Mouse (Mus musculus): ENCODE data around the gene Fam163a.
A peak's percentile ranks its signal among the peaks of the same experiment; 100 is the strongest.
"Not testable (repeated sequence)": the region's sequence is repeated elsewhere in the genome, so short reads cannot be mapped to it uniquely, and the experiment has no call there.

Gene Fam163a

DNA sequence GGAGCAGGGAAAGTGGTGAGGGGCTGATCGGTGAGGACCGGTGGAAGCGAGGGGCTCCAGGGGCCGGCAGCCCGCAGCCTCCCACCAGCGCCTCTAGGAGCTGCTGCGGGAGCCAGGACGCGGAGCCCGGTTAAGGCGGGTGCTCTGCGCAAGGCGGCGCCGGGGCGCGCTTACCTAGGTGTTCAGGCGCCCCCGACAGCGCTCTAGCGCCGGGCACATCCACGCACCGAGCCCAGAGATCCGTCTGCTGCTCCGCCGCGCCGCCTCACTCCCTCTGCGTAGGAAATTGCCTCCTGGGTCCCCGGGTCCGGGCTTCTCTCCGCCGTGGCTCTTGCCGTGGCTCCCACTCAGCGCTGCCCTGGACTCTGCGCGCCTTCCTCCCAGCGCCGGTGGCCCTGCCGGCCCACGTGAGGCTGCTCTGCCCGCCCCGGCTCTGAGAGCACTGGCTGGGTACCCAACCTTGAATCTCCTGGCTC lies at the start of gene Fam163a:
Fam163a (minus strand) TSS at position 371 of the 476 bp plus-strand sequence.
- DNase-seq (ENCODE audit: low spot score in 2 of 2), result peak in 1 of 2 experiments; percentile 10

DNA sequence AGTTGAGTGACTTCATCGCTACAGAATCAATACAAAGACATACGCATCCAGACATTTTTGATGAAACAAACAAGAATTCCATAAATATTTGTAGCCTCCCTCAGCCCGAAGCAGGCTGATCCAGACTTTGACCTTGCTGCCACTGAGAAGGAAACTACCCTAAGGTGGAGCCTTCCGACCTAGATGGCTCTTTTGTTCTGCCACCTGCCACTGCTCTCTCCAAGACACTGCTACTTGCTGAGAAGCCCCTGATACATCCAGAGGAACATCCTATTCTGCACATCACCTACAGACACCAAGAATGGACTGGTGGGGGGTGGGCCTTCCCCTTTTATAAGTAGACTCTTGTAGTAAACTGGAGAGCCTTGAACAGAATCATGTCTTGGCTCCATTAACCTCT lies 46.3 kb upstream of the Fam163a start:
- DNase-seq (ENCODE audit: low spot score in 2 of 2), result not testable (repeated sequence)

DNA sequence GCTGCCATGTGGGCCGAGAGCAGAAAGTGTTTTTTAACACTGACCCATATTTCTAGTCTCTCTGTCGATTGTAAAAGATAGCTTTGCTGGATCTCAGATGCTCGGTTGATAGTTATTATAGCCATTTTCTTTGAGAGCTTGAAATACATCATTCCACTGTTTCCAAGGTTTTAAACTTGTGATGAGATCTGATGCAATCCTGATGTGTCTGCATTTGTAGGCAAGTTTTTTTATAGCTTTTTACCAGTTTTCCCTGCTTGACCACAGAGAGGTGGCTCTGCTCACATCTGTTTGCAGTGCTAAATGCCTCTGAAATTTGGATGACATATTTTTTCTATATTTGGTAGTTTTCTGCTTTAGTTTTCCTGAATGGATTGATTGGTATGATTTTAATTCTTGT lies 43.1 kb upstream of the Fam163a start:
- DNase-seq (ENCODE audit: low spot score in 2 of 2), result no peak

DNA sequence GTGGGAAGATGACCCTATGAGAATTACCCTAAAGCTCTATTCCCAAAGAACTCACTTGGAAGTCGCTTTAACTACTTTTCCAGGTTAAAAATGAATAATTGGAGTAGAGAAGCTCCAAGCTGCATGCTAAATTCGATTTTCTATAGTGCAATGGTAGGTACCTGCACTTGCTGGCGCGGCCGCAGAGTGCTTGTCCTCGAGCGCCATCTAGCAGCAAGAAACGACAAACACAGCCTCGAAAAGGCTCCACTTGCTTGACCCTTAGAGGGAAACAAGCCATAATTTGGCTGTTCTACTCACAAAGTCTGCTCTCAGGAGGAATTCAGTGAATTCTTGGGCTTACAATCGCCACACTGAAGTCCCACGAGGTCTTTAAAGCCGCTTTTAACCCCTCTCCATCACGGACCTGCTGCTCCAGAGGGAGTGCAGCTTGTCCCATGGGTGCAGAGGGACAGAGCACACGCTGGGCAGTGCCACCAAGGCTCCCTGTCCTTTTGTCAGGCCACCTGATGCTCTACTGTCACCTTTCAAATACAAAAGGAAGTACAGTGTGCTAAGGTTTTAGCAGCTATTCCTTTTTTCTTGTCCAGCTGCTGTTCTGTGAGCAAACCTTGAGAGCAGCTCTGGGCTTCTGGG lies 37.0 kb upstream of the Fam163a start:
- DNase-seq (ENCODE audit: low spot score in 2 of 2), result peak; percentile 36 to 68

DNA sequence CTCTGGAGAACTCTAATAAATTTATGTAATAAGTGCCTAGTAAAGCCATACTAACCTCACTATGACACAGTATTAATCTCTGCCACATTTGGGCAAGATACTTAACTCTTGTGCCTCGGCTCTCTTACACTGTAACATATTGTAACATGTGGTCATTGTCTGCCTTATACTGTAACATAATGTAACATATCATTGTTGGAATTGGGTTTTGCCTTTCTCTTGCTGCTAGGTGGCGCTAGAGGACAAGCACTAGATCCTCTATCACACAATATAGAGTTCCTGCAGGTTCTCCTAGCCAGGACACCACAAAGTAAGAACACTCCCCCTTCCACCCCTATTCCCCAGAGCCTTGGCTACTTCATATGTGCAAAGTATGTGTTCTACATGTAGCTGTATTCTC lies 36.2 kb upstream of the Fam163a start:
- DNase-seq (ENCODE audit: low spot score in 2 of 2), result peak in 1 of 2 experiments; percentile 19

DNA sequence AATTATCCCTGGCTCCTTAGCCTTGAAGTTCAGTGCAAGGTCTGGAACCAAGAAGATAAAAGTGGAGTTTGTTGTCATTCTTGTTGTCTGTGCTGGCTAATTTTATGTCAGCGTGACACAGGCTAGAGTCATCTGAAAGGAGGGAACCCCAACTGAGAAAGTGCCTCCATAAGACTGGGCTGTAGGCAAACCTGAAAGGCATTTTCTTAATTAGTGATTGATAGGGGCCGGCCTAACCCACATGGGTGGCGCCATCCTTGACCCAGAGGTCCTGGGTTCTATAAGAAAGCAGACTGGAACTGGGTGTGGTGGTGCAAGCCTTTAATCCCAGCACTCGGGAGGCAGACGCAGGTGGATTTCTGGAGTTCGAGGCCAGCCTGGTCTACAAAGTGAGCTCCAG lies 26.3 kb upstream of the Fam163a start:
- no peak for DNase-seq (ENCODE audit: low spot score in 2 of 2)

DNA sequence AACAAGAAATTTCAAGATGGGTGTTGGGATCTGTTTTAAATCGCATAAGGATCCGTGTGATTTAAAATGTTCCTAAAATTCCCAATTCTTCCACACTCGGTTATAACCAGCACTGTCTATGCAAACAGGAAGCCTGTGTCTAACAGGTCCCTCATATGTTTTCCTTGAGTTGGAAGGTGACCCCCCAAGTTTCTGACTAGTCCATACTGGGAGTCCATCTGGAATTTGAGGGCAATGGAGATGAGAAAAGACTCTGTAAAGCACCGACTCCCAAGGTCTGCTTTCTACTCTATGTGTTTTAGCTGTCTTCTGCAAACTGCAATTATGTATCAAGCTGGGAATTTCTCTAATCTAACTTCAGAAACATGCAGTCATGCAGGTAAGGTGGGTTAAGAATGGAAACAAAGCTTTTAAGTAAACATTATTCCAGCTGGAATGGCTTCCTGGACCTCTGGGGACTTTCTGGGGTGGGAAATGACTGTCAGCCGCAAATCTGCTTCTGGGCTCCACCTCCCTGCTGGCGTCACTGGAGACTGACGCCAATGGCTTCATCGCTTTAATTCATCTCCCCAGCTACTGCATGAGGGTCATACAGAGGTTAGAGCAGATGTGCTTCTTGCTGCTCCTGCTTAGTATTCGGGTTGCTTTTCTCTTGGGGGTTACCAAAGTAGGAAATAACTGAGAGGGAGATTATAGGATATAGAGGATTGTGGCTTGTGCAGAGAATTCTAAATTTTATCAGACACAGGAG lies 25.7 kb upstream of the Fam163a start:
- DNase-seq (ENCODE audit: low spot score in 2 of 2), result no peak

DNA sequence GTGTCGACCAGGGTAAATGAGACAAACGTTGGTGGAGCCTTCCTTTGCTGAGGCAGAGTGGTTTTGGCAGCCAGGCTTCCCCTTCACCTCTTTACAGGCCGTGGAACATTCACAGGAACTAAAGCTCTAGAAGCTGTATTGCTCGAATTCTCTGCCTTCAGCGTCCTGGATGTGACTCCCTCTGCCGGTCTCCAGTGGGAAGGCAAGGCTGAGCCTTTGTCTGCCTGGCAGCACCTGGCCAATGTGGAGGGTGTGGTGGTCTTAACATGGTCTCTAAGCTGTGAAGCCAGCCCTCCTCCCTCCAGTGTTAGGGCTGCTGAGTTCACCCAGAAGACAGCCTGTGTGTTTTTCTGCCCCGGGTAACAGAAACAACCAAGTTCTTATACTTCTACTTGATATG lies 24.6 kb upstream of the Fam163a start:
- DNase-seq (ENCODE audit: low spot score in 2 of 2), result peak; percentile 40 to 62

DNA sequence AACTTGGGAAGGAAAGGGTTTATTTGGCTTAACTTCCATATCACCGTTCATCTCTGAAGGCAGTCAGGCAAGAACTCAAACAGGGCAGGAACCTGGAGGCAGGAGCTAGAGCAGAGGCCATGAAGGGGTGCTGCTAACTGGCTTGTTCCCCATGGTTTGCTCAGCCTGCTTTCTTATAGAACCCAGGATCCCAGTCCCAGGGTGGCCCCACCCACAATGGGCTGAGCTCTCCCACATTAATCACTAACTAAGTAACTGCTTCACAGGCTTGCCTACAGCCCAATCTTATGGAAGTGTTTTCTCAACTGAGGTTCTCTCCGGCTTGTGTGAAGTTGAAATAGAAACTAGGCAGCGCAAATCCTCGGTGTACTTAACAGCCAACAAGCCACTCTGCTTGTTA lies 23.9 kb upstream of the Fam163a start:
- DNase-seq (ENCODE audit: low spot score in 2 of 2), result no peak

DNA sequence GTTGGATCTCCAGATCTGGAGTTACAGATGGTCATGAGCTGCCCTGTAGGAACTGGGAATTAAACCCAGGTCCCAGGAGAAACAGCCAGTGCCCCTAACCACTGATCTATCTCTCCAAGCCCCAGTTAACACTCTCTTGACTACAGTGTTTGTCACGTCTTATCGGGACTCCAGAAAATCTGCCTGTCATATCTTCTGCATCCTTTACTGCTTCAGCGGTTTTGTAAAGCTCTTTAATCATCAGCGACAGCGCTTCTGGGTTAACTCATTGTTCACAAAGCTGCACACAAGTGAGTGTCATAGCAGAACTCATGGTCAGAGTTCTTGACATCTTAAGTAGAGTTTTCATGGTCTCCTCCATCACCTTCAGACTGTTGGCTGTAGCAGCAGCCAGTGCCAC lies 22.1 kb upstream of the Fam163a start:
- no peak for DNase-seq (ENCODE audit: low spot score in 2 of 2)

DNA sequence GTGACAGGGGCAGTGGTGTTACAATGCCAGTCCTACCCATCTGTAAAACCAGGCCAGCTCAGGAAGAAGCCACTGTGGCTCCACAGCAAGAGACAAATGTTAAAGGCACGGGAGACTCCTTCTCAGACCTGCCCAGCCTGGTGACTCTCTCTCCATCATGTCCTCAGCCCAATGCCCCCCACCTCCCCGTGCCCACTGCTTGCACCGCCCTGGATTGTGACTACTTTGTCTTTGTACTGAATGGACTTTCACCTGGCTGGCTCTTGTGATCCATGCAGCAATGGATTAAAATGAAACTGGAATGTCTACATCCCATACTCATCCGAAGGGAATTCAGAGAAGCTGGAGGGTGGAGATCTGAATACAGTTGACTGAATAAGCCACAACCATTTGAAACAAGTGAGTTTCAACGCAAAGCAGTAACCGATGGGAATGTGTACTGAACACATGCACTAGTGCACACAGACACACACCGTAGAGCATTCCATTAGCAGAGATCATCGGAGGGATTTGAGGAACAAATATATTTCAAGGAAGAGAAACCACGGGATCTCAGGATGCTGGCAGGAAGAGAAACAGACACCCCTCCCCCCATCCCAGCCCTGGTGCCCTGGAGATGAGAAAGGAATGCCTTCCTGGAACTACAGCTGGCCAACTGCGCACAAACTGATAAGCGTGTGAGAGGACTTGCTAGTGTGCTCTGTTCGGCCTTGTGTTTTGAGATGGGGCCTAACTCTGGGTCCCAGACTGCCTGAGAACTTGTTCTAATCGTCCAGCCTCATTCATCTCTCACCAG lies 17.6 kb upstream of the Fam163a start:
- DNase-seq (ENCODE audit: low spot score in 2 of 2), result no peak

DNA sequence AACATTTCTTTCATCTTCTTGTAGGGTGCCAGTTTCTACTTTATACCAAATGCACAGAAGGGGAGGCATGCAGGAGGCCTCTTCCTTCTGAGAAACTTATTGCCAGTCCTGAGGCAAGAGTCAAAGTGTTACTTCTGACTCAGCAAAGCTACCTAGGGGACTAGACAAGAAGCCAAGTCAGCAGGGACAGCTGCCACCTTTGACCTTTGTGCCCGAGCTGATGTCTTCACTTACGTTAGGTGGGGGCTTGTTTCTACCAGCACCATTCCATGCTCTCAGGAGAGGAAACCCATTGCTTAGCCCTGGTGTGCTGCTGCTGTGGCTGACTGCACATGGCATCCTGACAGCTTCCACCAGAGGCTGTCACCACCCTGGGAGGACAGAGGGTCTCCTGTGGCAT lies 16.5 kb upstream of the Fam163a start:
- no peak for DNase-seq (ENCODE audit: low spot score in 2 of 2)

DNA sequence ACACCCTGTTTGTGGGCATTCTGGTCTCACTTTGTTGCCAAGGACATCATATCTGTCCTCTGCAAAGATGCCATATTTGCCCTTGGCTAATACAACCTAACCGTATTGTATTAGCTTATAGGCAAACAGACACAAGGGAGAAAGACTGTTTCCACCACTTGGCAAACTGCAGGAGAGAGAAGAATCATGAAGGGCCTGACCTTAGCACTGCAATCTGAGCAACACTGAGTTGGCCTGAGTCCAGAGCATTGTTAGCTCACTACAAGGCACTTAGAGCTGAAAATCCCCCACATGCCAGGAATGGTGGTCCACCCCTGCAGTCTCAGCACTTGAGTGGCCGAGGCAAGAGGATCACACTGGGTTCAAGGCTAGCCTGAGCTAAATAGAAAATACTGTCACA lies 13.7 kb upstream of the Fam163a start:
- DNase-seq (ENCODE audit: low spot score in 2 of 2), result no peak

DNA sequence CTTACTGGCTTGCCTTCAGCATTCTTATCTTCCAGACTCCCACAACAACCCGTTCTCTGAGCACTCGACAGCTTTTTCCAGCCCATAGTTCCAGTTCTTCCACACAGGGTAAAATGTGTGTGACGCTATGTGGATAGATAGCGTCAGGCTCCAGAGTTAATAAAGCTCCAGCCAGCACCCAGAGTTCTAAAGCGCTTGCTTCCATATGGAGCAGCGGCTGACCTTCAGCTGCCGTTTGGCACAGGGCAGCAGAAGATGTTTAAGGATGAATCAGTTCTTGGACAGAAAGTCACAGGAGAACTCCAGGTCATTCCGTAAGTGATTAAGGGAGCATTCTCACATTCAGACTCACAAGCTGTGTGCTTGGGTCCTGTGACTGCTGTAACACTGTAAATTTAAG lies 13.1 kb upstream of the Fam163a start:
- no peak for DNase-seq (ENCODE audit: low spot score in 2 of 2)

DNA sequence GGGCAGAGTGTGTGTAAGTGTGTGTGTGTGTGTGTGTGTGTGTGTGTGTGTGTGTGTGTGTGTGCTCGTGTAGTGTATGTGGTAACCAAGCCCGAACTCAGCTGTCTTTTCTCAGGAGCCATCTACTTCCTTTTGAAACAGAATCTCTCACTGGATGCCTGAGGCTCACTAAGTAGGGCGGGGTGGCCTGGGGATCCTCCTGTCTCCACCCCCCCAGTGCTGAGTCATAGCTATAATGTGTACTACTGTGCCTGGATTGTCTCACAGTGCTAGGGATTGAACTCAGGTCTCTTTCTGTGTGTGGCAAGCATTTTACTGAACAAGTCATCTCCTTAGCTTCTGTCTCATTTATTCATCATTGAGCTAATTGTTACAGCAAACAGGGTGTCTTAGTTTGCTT lies 12.6 kb upstream of the Fam163a start:
- DNase-seq (ENCODE audit: low spot score in 2 of 2), result no peak

DNA sequence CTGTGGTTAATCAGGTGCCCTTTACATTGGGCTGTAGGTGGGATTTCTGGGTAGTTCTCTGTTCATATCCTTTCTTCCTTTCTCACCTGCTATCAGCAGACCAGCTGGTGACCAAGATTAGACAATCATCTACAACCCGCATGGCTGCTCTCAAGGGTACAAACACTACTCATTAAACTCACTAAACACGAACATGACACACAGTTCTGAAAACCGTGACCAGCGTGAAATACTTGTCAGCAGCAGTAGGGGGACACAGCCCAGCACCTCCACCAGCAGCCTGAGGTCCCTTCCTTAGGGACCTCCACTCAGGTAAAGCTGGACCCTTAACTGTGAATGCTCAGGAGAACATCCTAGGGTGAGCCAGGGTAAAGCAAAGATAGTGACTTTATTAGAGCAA lies 11.4 kb upstream of the Fam163a start:
- DNase-seq (ENCODE audit: low spot score in 2 of 2), result no peak

DNA sequence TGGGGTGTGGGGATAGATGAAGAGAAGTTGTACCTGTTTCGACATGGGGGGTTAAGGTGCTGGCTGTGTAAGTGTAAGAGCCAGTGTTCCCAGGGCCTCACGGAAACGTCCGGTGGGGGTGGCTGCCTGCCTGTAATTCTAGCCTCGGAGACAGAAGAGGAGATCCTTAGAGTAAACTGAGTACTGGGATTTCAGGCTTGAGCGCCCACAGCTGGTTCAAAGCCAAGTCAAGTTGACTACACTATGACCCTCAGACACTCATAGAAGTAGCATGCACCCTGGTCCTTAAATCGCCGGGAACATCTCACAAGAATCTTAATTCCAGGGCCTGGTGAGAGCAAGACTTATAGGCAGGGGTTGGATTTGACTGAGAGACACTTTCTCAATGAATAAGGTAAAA lies 9.8 kb upstream of the Fam163a start:
- no peak for DNase-seq (ENCODE audit: low spot score in 2 of 2)

DNA sequence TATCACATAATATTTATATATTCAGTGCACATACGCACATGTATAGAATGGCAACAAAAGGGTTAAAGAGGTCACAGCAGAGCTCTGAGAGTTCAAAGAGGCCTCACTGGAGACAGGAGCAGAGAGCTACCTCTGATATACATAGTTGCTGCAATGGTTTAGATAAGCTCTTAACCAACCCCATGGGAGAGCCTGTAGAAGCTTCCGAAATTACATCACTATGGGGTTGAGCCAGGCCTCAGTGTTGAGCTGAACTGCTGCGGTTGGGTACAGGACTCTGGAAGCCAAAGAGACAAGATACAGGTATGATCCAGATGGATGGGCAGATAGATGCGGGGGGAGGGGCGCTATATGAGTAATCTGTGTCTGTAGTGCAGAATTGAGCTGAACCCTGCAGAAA lies 8.1 kb upstream of the Fam163a start:
- DNase-seq (ENCODE audit: low spot score in 2 of 2), result no peak

DNA sequence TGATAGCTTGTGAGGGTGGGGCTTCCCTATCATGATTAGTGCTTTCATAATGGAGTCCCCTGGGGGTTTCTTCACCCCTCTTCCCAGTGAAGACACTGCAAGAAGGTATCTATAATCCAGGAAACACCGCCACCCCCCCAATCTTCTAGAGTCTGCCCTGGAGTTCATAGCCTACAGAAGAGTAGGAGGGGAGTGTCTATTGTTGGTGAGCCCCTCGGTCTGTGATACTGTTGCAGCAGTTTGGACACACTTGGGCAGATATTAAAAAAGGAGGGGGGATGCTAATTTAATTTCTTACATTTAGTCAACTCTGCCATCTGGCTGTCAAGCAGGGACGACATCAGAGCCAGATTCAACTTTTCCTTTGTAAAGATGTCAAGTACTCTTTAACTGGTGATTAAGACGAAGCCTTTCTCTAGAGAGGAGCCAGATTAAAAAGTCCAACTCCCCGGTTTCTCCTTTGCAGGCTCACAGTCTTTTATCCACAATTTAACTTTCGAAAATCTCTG lies 7.0 kb upstream of the Fam163a start:
- no peak for DNase-seq (ENCODE audit: low spot score in 2 of 2)

DNA sequence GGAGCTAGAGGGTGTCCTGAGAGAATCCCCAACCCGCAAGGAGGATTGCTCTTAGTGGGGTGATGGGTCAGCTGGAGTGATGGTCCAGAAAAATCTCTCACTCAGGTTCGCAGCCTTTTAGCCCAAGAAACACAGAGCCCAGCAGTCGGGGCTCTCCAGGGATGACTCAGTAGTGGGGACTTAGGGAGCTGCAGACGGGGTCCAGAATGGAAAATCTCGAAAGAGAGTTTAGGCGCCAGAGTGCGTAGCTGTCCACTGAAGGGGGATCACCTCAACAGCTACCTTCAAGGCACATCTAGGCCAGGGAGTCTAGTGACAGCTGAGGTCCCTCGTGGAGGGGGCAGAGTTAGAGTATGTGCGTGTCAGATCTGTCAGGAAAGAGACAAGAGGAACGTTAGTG lies 338 bp upstream of the Fam163a start:
- no peak for DNase-seq (ENCODE audit: low spot score in 2 of 2)

DNA sequence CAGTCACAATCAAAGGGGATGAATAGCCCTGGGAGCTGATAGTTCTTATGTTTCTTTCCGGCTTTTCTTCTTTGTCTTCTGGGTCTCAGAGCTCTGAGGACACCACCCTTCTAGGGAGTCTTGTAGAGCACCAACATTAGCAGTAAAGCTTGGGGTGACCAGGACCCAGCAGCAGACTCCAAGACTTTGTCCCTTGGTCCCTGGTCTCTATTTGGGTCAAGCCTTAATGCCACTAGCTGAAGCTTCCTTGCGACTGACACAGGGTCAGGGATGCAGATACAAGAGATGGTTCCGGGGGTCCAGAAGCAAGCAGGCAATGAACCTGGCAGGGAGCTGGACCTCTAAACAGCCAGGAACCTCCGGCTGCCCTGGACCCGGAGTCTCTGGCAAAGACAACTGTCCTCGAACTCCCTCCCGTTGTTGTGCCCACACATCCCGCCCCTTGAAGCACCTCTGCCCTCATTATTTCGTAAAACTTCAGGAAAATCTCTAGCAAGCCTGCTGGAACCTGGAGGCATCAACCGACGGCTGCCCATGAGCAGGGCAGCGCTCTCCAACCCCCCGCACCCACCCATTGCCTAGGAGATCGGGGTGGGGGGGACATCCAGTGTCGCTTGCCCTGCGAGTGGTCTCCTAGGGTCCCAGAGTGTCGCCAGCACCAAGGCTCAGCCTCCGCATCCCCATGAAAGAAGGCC lies 718 bp downstream of the Fam163a start:
- no peak for DNase-seq (ENCODE audit: low spot score in 2 of 2)

DNA sequence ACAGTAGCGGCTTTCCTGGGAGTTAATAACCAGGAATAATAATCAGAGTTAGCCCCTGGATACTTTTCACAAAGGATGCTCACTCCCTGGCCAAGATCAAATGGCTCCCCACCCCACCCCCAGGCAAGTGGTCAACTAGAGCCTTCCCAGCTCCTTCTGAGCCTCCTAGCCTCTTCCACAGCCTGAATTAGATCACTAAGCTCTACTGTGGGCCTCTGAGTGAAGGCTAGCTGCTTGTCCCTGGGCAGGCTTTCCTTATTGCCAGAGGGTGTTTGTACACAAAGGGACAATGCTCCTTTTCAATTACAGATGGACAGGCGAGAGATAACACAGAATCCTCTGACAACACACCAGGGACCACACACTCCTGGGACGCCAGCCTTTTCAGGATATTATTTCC lies 2.2 kb downstream of the Fam163a start:
- no peak for DNase-seq (ENCODE audit: low spot score in 2 of 2)
